Mouse (Mus musculus): ENCODE data around the gene Brms1l.
"Not testable (repeated sequence)": the region's sequence is repeated elsewhere in the genome, so short reads cannot be mapped to it uniquely, and the experiment has no call there.

Gene Brms1l

GRCm38 (mm10) chr12:55836199-55836951 is at the start of gene Brms1l:
Gene Brms1l (plus strand): TSS chr12:55836324.
- peak; percentile 96 to 97 for DNase-seq (ENCODE audit: low spot score in 2 of 2)

GRCm38 (mm10) chr12:55794485-55794884 is 41.6 kb upstream of the Brms1l start:
- not testable (repeated sequence) for DNase-seq (ENCODE audit: low spot score in 2 of 2)

- no peak for DNase-seq (ENCODE audit: low spot score in 2 of 2)
Measured at GRCm38 (mm10) chr12:55797103-55797502, 39.0 kb upstream of the Brms1l start.

GRCm38 (mm10) chr12:55798745-55799144 is 37.4 kb upstream of the Brms1l start:
- no peak for DNase-seq (ENCODE audit: low spot score in 2 of 2)

- DNase-seq (ENCODE audit: low spot score in 2 of 2), result no peak
Measured at GRCm38 (mm10) chr12:55800144-55800543, 36.0 kb upstream of the Brms1l start.

GRCm38 (mm10) chr12:55801131-55801530 is 35.0 kb upstream of the Brms1l start:
- no peak for DNase-seq (ENCODE audit: low spot score in 2 of 2)

- DNase-seq (ENCODE audit: low spot score in 2 of 2), result no peak
Measured at GRCm38 (mm10) chr12:55805035-55805434, 31.1 kb upstream of the Brms1l start.

- no peak for DNase-seq (ENCODE audit: low spot score in 2 of 2)
Measured at GRCm38 (mm10) chr12:55816488-55816887, 19.6 kb upstream of the Brms1l start.

- peak in 1 of 2 experiments; percentile 31 for DNase-seq (ENCODE audit: low spot score in 2 of 2)
Measured at GRCm38 (mm10) chr12:55820119-55820660, 15.9 kb upstream of the Brms1l start.

- DNase-seq (ENCODE audit: low spot score in 2 of 2), result peak; percentile 74 to 77
Measured at GRCm38 (mm10) chr12:55820661-55821314, 15.3 kb upstream of the Brms1l start, which contains the start of gene Ralgapa1. Gene Ralgapa1 (minus strand): TSS chr12:55821167.

- no peak for DNase-seq (ENCODE audit: low spot score in 2 of 2)
Measured at GRCm38 (mm10) chr12:55824027-55824426, 12.1 kb upstream of the Brms1l start.

- no peak for DNase-seq (ENCODE audit: low spot score in 2 of 2)
Measured at GRCm38 (mm10) chr12:55825537-55825936, 10.6 kb upstream of the Brms1l start.

GRCm38 (mm10) chr12:55831101-55831500 is 5.0 kb upstream of the Brms1l start:
- peak; percentile 32 to 73 for DNase-seq (ENCODE audit: low spot score in 2 of 2)

- DNase-seq (ENCODE audit: low spot score in 2 of 2), result no peak
Measured at GRCm38 (mm10) chr12:55832961-55833360, 3.2 kb upstream of the Brms1l start.

GRCm38 (mm10) chr12:55833906-55834625 is 2.1 kb upstream of the Brms1l start:
- no peak for DNase-seq (ENCODE audit: low spot score in 2 of 2)

GRCm38 (mm10) chr12:55834891-55835290 is 1.2 kb upstream of the Brms1l start:
- DNase-seq (ENCODE audit: low spot score in 2 of 2), result no peak

GRCm38 (mm10) chr12:55835857-55836198 is 296 bp upstream of the Brms1l start:
- no peak for DNase-seq (ENCODE audit: low spot score in 2 of 2)

GRCm38 (mm10) chr12:55837495-55837894 is 1.4 kb downstream of the Brms1l start:
- no peak for DNase-seq (ENCODE audit: low spot score in 2 of 2)

- no peak for DNase-seq (ENCODE audit: low spot score in 2 of 2)
Measured at GRCm38 (mm10) chr12:55846741-55847140, 10.6 kb downstream of the Brms1l start.

GRCm38 (mm10) chr12:55847851-55848250 is 11.7 kb downstream of the Brms1l start:
- no peak for DNase-seq (ENCODE audit: low spot score in 2 of 2)

- no peak for DNase-seq (ENCODE audit: low spot score in 2 of 2)
Measured at GRCm38 (mm10) chr12:55850650-55851049, 14.5 kb downstream of the Brms1l start.

Data from frontal cortex, postnatal 14 days (tissue).